Mouse (Mus musculus) urinary bladder, postnatal 25 days (tissue): ENCODE measurements around the gene Sfmbt2.

Source experiments
- DNase-seq: peaks from one replicate; pipeline ENCODE4 v3.0.0; 2022; ENCODE audit warnings: low spot score

Sfmbt2 gene

DNA sequence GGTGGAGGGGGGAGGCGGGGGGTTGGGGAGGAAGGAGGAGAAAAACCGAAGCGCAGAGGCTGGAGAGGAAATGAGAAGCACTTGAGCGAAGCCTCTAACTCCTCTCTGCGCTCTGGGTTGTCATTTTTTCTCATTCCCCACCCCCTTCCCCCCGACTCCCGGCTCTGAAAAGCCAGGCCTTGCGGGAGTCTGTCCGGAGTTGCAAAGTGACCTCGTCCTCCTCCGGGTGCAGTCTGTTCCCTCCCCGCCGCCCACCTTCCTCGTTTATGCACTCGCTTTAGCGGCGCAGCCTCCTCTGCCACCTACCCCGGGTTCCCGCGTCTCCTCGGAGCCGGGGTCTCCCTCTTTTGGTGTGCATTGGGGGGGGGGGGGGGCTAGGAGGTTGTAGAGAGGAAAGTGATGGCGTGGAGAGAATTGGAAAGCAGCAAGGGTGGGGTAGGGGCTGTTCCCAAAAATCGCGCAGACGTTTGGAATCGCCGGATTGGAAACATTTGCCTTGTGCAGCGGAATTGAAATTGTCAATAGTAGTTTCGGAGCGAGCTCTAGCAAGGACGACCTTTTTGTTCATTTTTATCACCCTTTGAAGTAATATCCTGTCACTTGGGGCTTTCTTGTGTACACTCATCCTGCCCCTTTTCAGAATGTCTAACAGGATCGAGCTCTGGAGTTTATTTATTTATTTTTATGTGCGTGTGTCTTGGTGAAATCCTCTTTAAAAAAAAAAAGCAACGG lies 2.6 kb downstream of the Sfmbt2 start:
- no peak for DNase-seq

DNA sequence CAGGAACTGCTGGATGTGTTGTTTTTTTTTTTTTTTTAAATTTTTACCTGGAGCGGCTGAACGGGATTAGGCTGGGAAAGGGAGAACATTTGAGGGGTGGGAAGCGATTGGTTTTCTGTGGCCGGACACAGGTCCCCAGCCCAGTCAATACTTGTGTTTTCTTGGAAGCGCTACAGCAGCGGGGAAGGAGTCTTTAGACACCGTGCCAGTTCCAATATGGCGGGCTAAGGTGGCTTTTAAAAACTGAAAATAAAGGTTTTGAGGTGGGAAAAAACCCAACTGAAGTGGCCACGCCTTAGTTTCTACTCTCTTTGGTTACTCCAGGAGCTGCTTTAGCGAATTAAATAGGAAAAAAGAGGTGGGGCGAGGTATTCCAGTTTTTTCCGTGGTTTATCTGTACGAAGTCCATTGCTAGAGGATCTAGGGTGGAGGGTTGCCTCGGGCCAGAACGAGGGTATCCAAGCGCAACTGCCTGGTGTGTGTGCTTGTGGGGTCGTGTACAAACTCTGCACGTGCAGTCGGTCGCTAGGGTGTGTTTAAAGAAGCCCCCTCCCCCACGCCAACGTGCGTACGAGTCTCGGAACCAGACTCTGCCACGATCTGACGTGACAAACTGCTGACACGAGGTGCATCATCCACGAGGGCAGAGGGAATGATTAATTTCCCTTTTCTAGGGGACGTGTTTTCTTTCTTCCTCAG lies 3.3 kb downstream of the Sfmbt2 start:
- no peak for DNase-seq

DNA sequence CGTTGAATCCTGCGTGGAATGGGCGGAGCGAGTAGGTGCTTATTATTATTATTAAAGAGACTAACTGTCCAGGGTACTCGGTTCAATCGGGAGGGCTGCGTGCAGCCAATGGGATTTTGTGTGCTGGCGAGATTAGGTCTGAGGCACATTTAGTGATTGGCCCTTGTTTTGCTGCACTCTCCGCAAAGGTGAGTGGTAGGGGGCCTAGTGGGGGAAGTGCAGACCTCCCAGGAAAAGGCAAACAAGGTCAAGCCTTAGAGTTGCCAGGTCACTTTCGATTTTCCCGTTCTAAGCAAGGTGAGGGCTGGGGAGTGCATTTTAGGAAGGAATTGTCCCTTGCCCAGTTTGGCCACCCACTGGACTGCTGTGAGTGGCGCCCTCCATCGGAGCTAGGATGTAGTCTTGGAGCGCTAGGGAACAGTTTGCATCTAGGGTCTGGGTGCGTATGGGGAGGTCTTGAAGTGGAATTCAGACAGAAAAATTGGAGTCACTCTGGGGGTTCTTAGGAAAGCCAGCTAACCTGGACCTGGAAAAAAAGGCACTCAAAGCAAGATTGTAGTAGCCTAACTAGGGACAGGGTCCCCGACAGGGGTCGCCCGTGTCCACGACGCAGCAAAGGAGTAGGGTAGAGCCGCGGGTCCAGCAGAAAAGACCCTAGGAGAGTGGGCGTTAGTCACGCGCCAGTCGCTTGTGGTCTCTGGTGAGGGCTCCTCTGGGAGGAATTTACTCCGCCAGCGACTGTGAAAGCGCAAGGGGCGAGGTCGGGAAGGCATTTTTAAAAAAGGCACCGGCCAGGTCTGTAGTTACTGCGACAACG lies 4.1 kb downstream of the Sfmbt2 start:
- no peak for DNase-seq

DNA sequence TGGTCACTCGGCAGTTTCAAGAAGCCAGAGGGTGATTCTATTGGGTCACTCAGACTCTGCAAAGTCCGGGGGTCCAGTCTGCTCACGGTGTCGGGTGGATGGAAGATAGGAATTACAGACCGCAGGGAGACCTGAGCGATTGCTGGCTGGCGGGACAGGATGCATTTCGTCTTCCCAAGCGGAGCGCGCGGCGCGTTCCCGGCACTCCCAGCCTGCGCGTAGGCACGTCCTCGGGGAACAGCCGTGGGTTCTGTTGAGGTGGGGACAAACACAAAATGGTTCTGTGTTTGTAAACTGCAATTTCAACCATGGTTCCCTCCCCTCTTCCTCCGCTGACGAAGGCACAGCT lies 4.7 kb downstream of the Sfmbt2 start:
- DNase-seq = no peak

DNA sequence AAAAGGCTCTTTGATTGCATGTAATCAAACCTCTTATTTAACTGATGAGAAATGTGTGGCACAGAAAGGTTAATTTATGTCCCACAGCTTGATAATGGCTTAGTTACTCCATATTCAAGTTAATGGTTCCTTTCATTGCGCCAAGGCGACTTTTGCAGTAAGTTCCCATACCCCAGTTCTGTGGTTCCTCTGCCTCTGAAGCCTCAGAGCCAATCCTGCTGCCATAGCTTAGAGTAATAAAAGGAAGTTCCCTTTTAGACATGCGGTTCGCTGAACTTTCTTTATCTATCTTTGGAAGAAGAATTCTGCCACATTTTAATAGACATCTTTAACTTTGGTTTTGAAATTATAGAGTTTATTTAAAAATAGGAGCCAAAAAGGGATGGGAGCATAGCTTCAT lies 19.7 kb downstream of the Sfmbt2 start:
- DNase-seq = no peak

DNA sequence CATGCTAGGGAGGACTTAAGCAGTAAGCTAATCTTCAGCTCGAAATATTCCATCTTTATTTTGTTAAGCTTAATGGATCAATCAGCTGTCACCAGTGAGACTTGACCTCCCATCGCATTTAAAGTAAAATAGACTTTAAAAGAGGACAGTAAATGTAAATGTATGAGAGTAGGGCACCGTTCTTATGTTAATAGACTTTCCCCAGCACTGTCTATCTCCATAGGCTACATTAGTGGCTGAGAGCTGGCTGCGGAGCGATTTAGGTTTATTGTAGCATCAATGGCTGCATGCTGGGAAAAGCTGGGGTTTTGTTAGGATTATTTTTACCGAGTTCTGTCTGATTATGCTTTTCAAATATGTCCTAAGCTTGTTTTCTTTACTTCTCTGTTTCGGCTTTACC lies 20.5 kb downstream of the Sfmbt2 start:
- DNase-seq = no peak

DNA sequence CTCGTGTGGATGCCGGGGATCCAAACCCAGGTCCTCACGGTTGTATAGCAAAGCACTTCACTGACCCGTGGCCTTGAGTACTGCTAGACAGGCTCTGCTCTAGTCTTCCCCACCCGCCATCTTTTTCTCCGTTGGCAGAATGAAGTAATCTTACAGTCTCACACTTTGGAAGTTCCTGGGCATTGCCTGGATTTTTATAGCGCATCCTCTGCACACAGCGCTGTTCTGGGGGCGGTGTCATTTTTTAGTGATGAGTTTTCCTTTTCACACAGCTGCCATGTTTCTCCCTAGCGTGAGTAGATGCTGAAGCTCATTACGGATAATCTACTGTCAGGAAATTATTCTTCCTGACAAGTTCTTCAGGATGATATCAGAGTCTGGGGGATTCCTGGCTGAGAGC lies 24.8 kb downstream of the Sfmbt2 start:
- DNase-seq = no peak

DNA sequence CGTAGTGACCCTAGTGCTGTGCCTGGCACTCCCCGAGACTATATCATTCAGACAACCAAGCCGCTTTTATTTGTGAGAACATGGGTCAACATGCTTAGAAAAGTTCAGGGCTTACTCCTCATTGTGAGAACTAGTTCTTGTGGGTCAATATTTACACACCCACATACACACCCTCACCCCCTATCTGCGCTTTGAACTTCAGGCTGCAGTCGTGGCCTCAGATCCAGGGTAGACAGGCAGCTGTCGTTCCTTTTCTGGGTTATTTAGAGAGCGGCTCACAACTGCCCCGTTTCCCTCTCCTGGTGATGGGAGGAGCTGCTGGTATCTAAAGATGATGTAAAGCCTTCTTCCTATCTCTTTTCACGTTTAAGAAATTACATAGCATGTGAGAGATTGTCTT lies 27.5 kb downstream of the Sfmbt2 start:
- no peak for DNase-seq

DNA sequence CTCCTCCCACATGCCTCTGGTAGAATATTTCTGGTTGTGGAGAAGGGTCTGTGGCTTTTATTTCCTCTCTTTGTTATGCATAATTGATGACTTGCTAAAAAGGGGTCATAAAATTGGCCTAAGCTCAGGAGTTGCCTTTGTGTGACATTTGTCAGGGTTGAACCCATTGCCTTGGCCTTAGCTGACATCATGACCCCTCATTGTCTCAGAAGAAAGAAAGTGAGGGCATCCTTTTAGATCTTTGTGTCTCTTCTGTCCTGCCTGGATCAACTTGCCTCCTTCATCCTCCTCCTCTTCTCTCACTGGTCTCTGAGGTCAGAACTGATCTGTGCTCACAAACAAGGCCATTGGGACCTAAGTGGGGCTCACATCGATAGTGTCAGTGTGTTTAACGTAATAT lies 35.8 kb downstream of the Sfmbt2 start:
- DNase-seq = no peak

DNA sequence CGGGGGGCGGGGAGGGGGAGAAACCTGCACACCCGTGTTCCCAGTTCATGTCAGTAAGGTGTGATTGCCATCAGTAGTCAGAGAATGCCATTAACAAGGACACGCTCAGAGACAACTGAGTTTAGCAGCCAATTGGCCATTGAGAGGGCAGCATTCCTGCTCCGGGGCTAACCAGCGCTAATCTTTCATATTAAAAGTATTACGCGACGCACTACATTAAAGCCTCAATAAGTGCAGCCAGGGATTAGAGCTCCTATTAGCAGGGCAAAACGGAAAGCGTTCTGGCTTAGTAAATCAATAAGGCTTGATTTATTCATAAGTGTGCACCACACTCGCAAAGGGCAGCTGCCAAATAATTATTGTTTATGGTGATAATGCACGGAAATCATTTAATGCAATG lies 39.1 kb downstream of the Sfmbt2 start:
- no peak for DNase-seq

DNA sequence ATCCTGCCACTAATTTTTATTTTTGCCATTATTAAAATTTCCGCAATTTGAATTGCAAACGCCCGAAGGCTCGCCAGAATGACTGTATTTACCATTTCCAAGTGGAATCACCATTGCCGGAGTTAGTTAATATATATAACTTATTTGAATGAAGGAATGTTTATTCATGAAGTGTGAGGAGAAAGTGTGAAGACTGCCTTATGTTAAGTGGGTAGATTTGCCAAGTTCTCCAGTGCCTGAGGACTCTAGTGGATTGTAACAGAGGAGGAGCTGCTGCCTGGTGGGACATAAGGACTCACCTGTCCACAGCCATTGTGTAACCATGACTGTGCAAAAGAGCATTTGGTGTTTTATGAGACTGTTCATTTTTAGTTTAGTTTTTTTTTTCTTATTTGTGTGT lies 39.8 kb downstream of the Sfmbt2 start:
- DNase-seq = no peak

DNA sequence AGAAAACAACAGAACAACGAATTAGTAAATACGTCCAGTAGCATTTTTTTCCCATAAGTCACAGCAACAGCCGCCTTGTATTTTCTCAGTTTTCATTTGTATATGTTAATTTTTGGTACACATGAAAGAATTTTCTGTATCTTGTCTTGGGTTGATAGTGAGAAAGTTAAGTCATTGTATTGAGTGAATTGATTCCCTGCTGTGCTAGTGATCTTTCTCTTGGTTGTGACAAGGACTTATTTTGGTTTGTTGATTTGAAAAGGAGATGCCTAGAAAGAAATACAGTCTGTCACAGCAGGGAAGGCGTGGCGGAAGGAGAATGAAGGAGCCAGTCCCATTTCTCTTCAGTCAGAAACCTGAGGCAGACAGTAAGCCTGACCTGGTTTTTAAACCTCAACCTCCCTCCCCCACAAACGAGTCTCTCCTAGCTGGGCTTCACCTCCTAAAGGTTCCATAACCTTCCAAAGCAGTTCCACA lies 50.7 kb downstream of the Sfmbt2 start:
- DNase-seq = no peak

DNA sequence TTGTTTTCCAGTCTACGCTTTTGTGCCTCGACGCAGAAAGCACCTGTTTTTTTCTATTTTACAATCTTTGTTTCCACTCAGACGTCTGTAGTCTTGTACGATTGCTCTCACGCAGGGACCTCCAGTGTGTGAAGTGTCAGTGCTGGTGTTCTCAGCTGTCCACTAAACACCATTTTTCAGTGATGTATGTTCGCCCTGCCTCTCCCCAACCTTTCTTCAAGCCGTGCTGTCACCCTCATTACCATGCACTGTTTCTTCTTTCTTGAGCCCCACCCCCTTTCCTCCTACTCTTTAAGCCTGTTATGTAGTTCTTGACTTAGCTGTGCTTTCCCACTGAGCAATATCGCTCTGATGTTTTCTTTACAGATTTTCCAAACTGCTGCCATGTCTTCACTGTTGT lies 67.0 kb downstream of the Sfmbt2 start:
- DNase-seq = no peak

DNA sequence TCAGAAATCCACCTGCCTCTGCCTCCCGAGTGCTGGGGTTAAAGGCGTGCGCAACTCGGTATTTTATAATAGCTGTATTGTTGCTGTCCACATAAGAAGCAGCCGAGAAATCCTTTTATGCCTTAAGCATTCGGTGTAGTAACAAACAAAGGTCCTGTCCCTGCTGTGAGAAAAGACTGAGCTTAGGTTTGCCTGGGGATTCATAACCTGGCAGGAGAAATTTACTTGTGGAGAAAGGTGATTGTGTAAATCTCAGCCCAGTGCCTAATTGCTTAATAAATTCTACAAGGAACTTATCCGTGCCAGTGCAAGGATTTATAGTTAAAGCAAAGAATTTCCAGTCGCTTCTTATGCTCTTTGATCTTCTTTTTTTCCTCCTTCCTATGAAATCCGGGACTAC lies 71.5 kb downstream of the Sfmbt2 start:
- DNase-seq = no peak

DNA sequence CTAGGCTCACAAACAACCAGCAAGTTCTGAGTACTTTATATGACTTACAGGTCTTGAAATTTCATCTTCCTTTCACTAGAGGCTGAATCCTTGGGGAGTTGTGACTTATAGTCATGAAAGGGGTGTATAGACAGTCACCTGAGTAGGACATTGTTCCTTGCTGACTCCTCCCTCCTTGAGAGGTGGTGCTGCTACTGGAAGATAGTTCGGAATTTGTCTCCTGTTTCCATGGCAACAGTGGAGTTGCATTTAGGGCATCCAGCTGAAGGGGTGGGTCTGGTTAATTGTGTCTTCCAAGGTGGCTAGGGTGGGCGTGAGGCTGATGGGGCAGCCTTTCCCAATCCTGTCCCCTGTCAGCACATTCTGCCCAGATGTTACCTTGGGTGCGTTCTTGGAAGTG lies 83.3 kb downstream of the Sfmbt2 start:
- DNase-seq = no peak

DNA sequence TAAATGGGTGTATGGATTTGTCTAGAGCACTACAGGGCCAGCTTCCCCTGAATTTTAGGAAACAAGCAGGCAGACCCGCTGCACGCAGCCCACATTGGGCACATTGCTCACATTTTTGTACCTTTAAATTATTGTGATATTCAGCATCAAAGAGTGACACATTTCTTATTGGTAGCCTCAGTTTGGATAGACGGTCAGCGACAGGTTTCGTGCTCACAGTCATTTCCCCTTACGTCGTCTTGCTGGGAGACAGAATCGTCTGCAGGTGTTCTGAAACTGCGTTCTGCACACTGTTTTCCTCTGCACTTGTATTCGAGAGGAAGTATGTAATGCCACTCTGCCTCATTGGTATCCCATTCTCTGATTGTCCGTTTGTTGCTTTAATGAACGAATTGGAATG lies 88.0 kb downstream of the Sfmbt2 start:
- no peak for DNase-seq

DNA sequence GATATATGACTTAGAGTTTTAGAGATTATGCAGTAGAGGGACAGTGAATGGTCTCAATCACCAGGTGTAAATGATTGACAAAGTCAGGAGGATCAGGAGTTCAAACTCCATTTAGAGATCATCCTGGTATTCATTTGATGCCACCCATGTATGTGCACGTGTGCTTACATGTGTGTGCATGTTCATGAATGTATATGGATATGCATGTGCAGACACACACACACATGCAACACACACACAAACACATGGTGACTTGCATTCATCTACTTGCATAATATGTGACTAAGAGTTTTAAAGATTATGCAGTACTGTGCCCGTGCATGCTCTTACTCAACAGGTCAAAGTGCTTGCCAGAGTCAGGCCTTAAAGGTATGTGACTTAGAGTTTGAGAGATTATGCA lies 146.2 kb downstream of the Sfmbt2 start:
- no peak for DNase-seq

DNA sequence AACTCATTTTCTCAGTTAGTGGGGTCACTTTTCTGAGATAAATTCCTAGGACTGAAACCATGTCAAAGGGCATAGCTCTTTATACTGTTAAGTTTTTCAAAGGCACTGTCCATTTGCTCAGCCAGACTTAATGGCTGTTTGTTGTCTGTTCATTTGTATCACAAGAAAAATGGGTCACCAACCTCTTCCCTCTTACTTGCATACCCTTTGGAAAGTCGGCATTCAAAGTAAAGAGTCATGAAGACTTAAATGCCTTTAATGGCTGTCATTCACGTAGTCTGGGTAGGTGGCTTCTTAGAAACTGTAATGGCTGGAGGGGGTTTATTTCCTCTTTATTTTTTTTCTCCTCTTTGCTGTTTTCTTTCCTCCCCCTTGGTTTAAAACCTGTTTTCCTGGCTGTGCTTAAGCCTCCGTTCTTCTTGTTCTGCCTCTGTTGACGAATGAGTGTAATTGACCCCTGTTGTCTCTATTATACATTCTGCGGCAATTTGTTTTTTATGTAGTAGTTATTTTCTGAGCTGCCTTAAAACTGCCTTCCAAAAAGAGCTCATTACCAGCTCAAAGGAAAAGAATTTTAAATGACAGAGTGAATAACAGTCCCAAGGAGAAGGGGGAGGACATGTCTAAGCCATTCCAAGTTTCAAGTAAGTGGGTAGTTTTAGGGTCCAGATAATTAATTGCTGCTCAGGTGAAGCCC lies 151.6 kb downstream of the Sfmbt2 start:
- DNase-seq = no peak

DNA sequence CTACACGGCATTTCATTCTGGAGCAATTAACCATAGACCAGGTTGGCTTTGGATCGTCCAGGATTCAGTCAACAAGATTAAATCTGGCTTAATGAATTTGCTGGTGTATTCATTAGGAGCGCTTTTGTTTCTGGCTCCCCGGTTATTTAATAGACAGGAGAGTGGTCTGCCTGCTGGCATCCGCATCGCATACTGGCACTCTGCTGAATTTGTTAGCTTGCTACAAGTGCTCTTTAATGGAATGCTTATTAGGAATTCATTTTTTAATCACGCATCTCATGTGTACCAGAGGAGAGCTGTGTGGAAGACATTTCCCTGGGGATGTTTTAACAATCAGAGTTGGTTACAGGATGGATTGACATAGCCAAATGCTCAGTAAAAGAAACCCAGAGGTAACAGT lies 155.3 kb downstream of the Sfmbt2 start:
- no peak for DNase-seq

DNA sequence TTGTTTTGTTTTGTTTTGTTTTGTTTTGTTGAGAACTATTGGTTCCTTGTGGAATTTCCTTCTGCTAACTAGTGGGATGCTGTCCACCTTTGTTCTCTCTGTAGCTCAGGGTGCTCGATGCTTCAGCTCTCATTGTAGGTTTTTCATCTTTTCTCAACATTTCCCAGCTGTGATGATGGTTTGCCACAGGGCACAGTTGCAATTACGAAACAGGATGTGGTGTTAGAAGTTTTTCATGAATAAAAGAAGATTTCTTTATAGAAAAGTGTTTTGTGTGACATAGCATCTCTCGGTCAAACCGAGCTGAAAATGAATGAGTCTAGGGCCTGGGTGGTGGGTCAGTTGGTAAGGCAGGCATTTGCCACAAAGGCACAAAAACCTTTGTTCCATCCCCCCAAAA lies 171.5 kb downstream of the Sfmbt2 start:
- no peak for DNase-seq

DNA sequence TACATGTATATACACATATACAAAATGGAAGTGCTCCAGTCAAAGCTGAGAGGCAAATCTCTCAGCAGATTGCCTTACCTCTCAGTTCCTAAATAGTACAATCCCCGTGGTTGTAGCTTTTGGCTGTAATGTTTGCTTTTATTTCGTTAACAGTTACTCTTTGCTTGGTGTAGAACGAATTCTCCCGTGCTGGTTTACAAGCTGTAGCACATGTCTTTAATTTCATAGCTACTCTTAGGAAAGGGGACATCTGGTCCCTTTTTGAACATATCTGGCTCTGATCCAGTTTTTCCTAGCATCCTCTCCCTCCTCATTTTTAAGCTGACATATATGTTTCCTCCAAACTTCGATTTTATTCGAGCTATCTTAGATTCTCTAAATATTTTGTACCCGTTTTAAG lies 172.1 kb downstream of the Sfmbt2 start:
- DNase-seq = no peak

DNA sequence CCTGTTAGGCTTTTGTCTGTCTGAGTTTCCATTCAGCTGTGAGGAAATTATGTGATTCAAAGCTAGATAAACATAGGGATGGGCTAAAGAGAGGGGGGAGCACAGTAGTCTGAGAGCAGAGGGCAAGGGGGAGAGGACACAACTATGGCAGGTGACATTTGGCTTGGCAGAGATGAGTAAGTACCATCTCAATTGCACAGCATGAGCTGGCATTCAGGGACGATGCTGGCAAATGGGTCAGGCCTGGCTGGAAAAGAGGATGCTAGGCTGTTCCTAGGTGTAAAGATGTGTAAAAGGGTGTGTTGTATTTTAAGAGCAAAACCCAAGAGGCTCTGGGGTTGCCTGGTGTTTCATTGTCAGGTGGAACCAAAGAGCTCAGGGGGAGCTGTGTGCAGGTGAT lies 188.5 kb downstream of the Sfmbt2 start:
- no peak for DNase-seq

DNA sequence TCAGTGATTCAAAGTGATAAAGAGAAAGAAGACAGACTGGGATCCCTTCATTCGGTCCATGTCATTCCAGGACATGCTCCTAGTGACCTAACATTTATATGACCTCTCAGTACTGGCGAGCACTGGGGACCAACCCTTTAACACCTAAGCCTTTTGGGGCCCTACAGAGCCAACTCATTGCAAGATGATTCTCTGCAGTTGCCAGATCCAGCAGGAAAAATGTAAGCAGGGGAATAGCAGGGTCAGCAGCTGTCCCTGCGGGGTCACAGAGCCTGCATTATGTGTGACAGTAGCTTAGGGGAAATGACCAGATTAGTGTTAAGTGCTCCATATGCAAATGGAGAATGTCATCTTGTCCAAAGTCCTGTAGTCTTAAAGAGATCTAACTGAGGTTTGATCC lies 195.2 kb downstream of the Sfmbt2 start:
- no peak for DNase-seq
